Mouse (Mus musculus): ENCODE measurements around the gene Mms19. TPM values are rescaled to one million over a fixed set of nuclear protein-coding genes. Genes with fewer than 3 reads are reported as not detected.

The Mms19 gene
- polyA plus RNA-seq, 1 experiment from 2014 or later: 38.4 TPM

GRCm38 (mm10) chr19:41905246-41905645 lies 75.7 kb downstream of the Mms19 start:
- Histone ChIP-seq H3K27ac (no peak overlapping the region), H3K4me1 (no peaks in the 10 kb centered on the region), H3K9ac (no peak overlapping the region), H3K4me2 (replicated peaks) (no peak overlapping the region), H3K4me3 (no peak overlapping the region), H3K36me3 (no peaks in the 10 kb centered on the region), H3K9me3 (no peaks in the 10 kb centered on the region), H3K27me3 (replicated peaks) (no peaks in the 10 kb centered on the region)
- ATAC-seq (ENCODE audit: low FRiP score, low read depth): no peak
- 91% methylated on average over 2 of the region's 2 CpGs for WGBS

- Histone ChIP-seq H3K4me1 (no peaks in the 10 kb centered on the region), H3K27me3 (replicated peaks) (no peaks in the 10 kb centered on the region), H3K4me2 (replicated peaks) (no peak overlapping the region), H3K27ac (no peak overlapping the region), H3K9me3 (no peaks in the 10 kb centered on the region), H3K9ac (no peak overlapping the region), H3K4me3 (no peak overlapping the region), H3K36me3 (no peaks in the 10 kb centered on the region)
- no peak for ATAC-seq (ENCODE audit: low FRiP score, low read depth)
- 93% methylated on average over 10 of the region's 10 CpGs for WGBS
Measured at GRCm38 (mm10) chr19:41902848-41903593, 77.9 kb downstream of the Mms19 start.

GRCm38 (mm10) chr19:41901696-41902095 lies 79.3 kb downstream of the Mms19 start:
- no peaks in the 10 kb centered on the region for H3K9me3 ChIP-seq
- no peak for ATAC-seq (ENCODE audit: low FRiP score, low read depth)
- H3K36me3 ChIP-seq: no peaks in the 10 kb centered on the region
- no peaks in the 10 kb centered on the region for H3K4me1 ChIP-seq
- WGBS: 50% methylated on average over 2 of the region's 2 CpGs
- no peak overlapping the region for H3K27ac ChIP-seq
- H3K4me2 ChIP-seq (replicated peaks): no peak overlapping the region
- H3K9ac ChIP-seq: no peak overlapping the region
- H3K27me3 ChIP-seq (replicated peaks): no peaks in the 10 kb centered on the region
- H3K4me3 ChIP-seq: no peak overlapping the region

DNA sequence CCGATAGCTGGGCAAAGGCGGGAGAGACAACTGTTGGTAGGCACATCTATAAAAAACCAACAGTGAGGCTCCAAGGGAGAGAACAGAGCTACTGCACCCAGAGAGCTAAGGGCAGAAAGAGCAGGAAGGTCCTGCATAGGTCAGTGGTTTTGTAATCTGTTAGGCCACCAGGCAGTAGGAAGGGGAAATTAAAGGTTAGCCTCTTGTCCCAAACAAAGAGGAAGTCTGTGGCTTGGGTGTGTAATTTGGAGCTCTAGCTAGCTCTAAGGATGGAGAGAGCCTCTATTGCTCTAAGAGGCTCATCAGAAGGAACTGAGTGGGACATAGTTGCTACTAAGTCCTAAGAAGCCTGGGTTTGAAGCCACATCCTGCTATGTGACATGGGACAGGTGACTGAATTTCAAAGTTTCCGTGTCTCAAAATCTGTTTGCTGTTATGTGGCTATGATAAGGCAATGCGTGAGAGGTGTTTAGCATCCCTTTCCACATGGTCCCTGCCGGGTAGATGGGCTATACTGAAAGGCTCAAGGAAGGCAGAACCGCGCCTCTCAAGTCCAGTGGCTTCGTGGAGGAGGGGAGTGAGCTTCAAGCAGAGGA lies 80.4 kb downstream of the Mms19 start:
- no peaks in the 10 kb centered on the region for H3K27me3 ChIP-seq (replicated peaks)
- H3K4me2 ChIP-seq (replicated peaks): no peak overlapping the region
- H3K4me1 ChIP-seq: peaks cover 3% of the 10 kb centered on the region; the same call in 1 of the 2 replicates
- H3K36me3 ChIP-seq: no peaks in the 10 kb centered on the region
- H3K9ac ChIP-seq: no peak overlapping the region
- WGBS: 84% methylated on average over 8 of the region's 8 CpGs
- H3K9me3 ChIP-seq: no peaks in the 10 kb centered on the region
- no peak overlapping the region for H3K4me3 ChIP-seq
- ATAC-seq (ENCODE audit: low FRiP score, low read depth): no peak
- H3K27ac ChIP-seq: no peak overlapping the region

GRCm38 (mm10) chr19:41898860-41899259 lies 82.1 kb downstream of the Mms19 start:
- no peak overlapping the region for H3K27ac ChIP-seq

GRCm38 (mm10) chr19:41896319-41896711 lies 84.6 kb downstream of the Mms19 start:
- Histone ChIP-seq H3K36me3 (no peaks in the 10 kb centered on the region), H3K9ac (peak overlapping the region; percentile 17; the same call in 1 of the 2 replicates), H3K9me3 (no peaks in the 10 kb centered on the region), H3K27me3 (replicated peaks) (no peaks in the 10 kb centered on the region), H3K4me2 (replicated peaks) (peak overlapping the region; percentile 91), H3K4me3 (peak overlapping the region; percentile 74), H3K27ac (no peak overlapping the region), H3K4me1 (peaks cover 11% of the 10 kb centered on the region)
- ATAC-seq (ENCODE audit: low FRiP score, low read depth): peak; percentile 31; the same call in 1 of the 2 replicates
- 18% methylated on average over 18 of the region's 18 CpGs for WGBS

More at GRCm38 (mm10) chr19:41898860-41899259, 82.1 kb downstream of the Mms19 start:
- Histone ChIP-seq H3K4me1 (peaks cover 11% of the 10 kb centered on the region), H3K27me3 (replicated peaks) (no peaks in the 10 kb centered on the region), H3K9me3 (no peaks in the 10 kb centered on the region), H3K36me3 (no peaks in the 10 kb centered on the region), H3K4me2 (replicated peaks) (no peak overlapping the region), H3K9ac (no peak overlapping the region), H3K4me3 (no peak overlapping the region)
- ATAC-seq (ENCODE audit: low FRiP score, low read depth): no peak
- 48% methylated on average over 4 of the region's 4 CpGs for WGBS

DNA sequence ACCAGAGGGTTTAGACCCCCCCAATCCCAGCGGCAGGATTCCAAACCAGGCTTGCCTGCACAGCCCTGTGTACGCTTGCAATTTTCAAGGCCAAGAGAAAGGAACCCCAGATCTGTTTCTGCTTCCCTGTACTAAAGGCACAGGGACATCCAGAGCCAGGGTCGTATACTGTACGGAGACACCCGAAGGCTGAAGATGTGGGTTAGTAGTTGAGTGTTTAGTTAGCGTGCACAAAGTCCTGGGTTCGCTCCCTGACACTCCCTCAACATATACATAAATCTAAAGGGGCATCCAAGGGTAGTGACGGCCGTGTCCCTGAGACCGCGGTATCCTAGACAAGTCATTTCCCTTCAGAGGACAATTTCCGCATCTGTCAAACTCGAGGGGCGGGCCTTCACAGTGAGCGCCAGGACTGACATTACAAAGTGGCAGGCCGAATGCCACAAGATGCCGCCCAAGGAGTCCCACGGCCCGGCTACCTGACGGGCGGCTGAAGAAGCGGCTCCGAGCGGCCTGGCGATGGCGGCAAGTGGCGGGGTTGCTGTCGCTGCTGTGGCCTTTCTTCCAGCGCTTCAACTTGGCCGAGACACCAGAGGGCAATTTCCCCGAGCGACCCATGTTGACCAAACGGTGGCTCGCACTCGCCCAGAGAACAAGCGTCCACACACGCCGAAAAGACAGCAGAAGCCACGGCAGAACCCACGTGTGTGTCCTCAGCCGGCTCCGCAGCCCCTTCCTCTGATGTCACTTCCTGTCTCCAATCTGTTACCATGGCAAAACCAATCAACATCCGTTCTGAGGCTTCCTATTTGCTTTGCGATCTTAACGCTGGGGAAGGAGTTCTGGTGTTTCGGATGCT lies 85.3 kb downstream of the Mms19 start, which contains the start of gene Rrp12:
TSS of gene Rrp12 (minus strand) at position 714 of the 859 bp plus-strand sequence.
- ATAC-seq (ENCODE audit: low FRiP score, low read depth): peak; percentile 95
- WGBS: 2% methylated on average over 46 of the region's 46 CpGs
- peak within 1 kb of the TSS; percentile 62 for H3K9ac ChIP-seq
- H3K4me3 ChIP-seq: peak within 1 kb of the TSS; percentile 74
- no peaks in the 10 kb centered on the region for H3K27me3 ChIP-seq (replicated peaks)
- H3K36me3 ChIP-seq: peaks cover 4% of the 10 kb centered on the region
- H3K4me2 ChIP-seq (replicated peaks): peak within 1 kb of the TSS; percentile 91
- no peak within 1 kb of the TSS for H3K27ac ChIP-seq
- H3K9me3 ChIP-seq: no peaks in the 10 kb centered on the region
- peaks cover 11% of the 10 kb centered on the region for H3K4me1 ChIP-seq

DNA sequence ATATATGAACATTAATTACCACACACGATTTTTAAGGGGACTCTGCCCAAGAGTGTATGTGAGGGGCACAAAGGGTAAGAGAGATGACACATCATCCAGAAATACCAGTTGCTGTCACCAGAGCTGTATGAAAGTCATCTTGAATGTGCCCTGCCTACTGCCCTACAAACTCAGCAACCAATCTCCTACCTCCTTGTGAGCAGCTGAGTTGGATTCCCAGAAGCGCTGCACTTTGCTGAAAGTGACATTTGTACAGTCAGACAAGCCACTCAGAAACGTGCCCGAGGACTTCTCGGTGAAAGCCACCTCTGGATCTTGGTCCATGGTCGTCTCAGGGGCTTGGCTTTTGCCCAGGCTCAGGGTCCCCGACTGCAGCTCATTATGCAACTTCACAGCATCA lies 86.0 kb downstream of the Mms19 start:
- H3K4me2 ChIP-seq (replicated peaks): peak overlapping the region; percentile 91
- H3K27ac ChIP-seq: no peak overlapping the region
- H3K9me3 ChIP-seq: no peaks in the 10 kb centered on the region
- H3K27me3 ChIP-seq (replicated peaks): no peaks in the 10 kb centered on the region
- WGBS: 57% methylated on average over 7 of the region's 7 CpGs
- peaks cover 11% of the 10 kb centered on the region for H3K36me3 ChIP-seq
- H3K9ac ChIP-seq: no peak overlapping the region
- peaks cover 11% of the 10 kb centered on the region for H3K4me1 ChIP-seq
- ATAC-seq (ENCODE audit: low FRiP score, low read depth): no peak
- peak overlapping the region; percentile 74 for H3K4me3 ChIP-seq

Other genes with a start within 250 kb of the Mms19 start
- 24.0 and 26.2 TPM in 2 replicates for gene Slit1, start 237.5 kb downstream of the Mms19 start, polyA plus RNA-seq (2016; fragmentation: Nextera tagmentation; extraction: Ambion mirVana)
- 21.2 and 22.0 TPM in 2 replicates for gene Arhgap19, start 179.1 kb downstream of the Mms19 start, polyA plus RNA-seq (2016; fragmentation: Nextera tagmentation; extraction: Ambion mirVana)
- 15.2 and 19.1 TPM in 2 replicates for gene Frat1, start 151.2 kb downstream of the Mms19 start, polyA plus RNA-seq (2016; fragmentation: Nextera tagmentation; extraction: Ambion mirVana)
- gene Frat2, start 133.0 kb downstream of the Mms19 start, polyA plus RNA-seq (2016; fragmentation: Nextera tagmentation; extraction: Ambion mirVana): 19.3 and 19.7 TPM in 2 replicates
- 19.6 and 20.4 TPM in 2 replicates for gene Rrp12, start 85.0 kb downstream of the Mms19 start, polyA plus RNA-seq (2016; fragmentation: Nextera tagmentation; extraction: Ambion mirVana)
- 577 and 583 TPM in 2 replicates for gene Pgam1, start 69.2 kb downstream of the Mms19 start, polyA plus RNA-seq (2016; fragmentation: Nextera tagmentation; extraction: Ambion mirVana)
- 67.0 and 68.3 TPM in 2 replicates for gene Exosc1, start 47.7 kb downstream of the Mms19 start, polyA plus RNA-seq (2016; fragmentation: Nextera tagmentation; extraction: Ambion mirVana)
- gene Zdhhc16, start 47.7 kb downstream of the Mms19 start, polyA plus RNA-seq (2016; fragmentation: Nextera tagmentation; extraction: Ambion mirVana): 79.2 and 82.1 TPM in 2 replicates
- 16.9 and 17.6 TPM in 2 replicates for gene Ubtd1, start 606 bp upstream of the Mms19 start, polyA plus RNA-seq (2016; fragmentation: Nextera tagmentation; extraction: Ambion mirVana)
- 0.18 TPM in 1 of 2 replicates, not detected in the other for gene Ankrd2, start 54.8 kb upstream of the Mms19 start, polyA plus RNA-seq (2016; fragmentation: Nextera tagmentation; extraction: Ambion mirVana)
- gene Hoga1, start 64.5 kb upstream of the Mms19 start, polyA plus RNA-seq (2016; fragmentation: Nextera tagmentation; extraction: Ambion mirVana): 0.98 and 1.0 TPM in 2 replicates
- gene 4933411K16Rik, start 71.1 kb upstream of the Mms19 start, polyA plus RNA-seq (2016; fragmentation: Nextera tagmentation; extraction: Ambion mirVana): not detected in 2 replicates
- 93.6 and 98.9 TPM in 2 replicates for gene Morn4, start 105.2 kb upstream of the Mms19 start, polyA plus RNA-seq (2016; fragmentation: Nextera tagmentation; extraction: Ambion mirVana)
- 38.3 and 40.1 TPM in 2 replicates for gene Pi4k2a, start 109.3 kb upstream of the Mms19 start, polyA plus RNA-seq (2016; fragmentation: Nextera tagmentation; extraction: Ambion mirVana)
- 9.0 and 9.3 TPM in 2 replicates for gene Avpi1, start 147.9 kb upstream of the Mms19 start, polyA plus RNA-seq (2016; fragmentation: Nextera tagmentation; extraction: Ambion mirVana)
- gene Marveld1, start 166.2 kb upstream of the Mms19 start, polyA plus RNA-seq (2016; fragmentation: Nextera tagmentation; extraction: Ambion mirVana): 8.9 and 12.1 TPM in 2 replicates
- gene Zfyve27, start 182.8 kb upstream of the Mms19 start, polyA plus RNA-seq (2016; fragmentation: Nextera tagmentation; extraction: Ambion mirVana): 55.2 and 59.1 TPM in 2 replicates
- gene Sfrp5, start 221.1 kb upstream of the Mms19 start, polyA plus RNA-seq (2016; fragmentation: Nextera tagmentation; extraction: Ambion mirVana): 8.1 and 12.8 TPM in 2 replicates